Mouse (Mus musculus): Measurements from ENCODE around the gene Gnaq.

GRCm38 (mm10) chr19:16149094-16149493 is 16.5 kb downstream of the Gnaq start:
- TF ChIP-seq FLI1 (IDR thresholded peaks at IDR 0.05; ENCODE audit: low read length) (no peak), GATA1 (IDR thresholded peaks at IDR 0.05; ENCODE audit: borderline replicate concordance, low read length) (no peak)
